Mouse (Mus musculus) CH12.LX (cell line): ENCODE results near the gene Gm49354.

Experiments
- CTCF ChIP-seq, 2 experiments: IDR thresholded peaks in 1 of 2; conservative IDR thresholded peaks in 1 of 2; 2 replicates each; pipeline ENCODE4 v1.5.1; 2011 to 2012; ENCODE audit warnings: low read depth in 2 of 2, low read length in 2 of 2, improper control_type of control experiment in 1 of 2, inconsistent platforms in 1 of 2, mild to moderate bottlenecking in 1 of 2, moderate library complexity in 1 of 2
- EP300 ChIP-seq: IDR thresholded peaks from 2 replicates; pipeline ENCODE4 v1.6.1; 2011; ENCODE audit warnings: low read length, improper control_type of control experiment
- GABPA ChIP-seq: IDR thresholded peaks from 2 replicates; pipeline ENCODE4 v1.6.1; 2012; ENCODE audit warnings: low read depth, low read length, improper control_type of control experiment, inconsistent platforms; ENCODE audit not compliant: insufficient replicate concordance
- NELFE ChIP-seq: IDR thresholded peaks from 2 replicates; pipeline ENCODE4 v1.6.1; 2011; ENCODE audit warnings: low read depth, low read length, improper control_type of control experiment
- POLR2AphosphoS2 ChIP-seq: IDR thresholded peaks from 2 replicates; pipeline ENCODE4 v1.6.1; 2011; ENCODE audit warnings: low read depth, low read length, improper control_type of control experiment
- USF1 ChIP-seq: IDR thresholded peaks from 2 replicates; pipeline ENCODE4 v1.6.1; 2014; ENCODE audit warnings: low read depth, mild to moderate bottlenecking, inconsistent platforms, low read length, improper control_type of control experiment

- no peak for TF ChIP-seq EP300
- TF ChIP-seq GABPA = no peak
- no peak for TF ChIP-seq USF1
- no peak for TF ChIP-seq CTCF (conservative IDR thresholded peaks at IDR 0.05 in 1 of 2, IDR thresholded peaks at IDR 0.05 in 1 of 2; ENCODE audit: low read depth in 2 of 2, low read length in 2 of 2)
- no peak for TF ChIP-seq NELFE
- no peak for TF ChIP-seq POLR2AphosphoS2
These were observed 32.1 kb upstream of the Gm49354 start for GRCm38 (mm10) chr13:59814109-59814591.
